Mouse (Mus musculus) embryonic facial prominence, embryonic 13.5 days (tissue): Measurements from ENCODE around the gene Mad1l1. TPM values are rescaled to one million over a fixed set of nuclear protein-coding genes. Genes with fewer than 3 reads are reported as not detected.

ENCODE experiments used
- ATAC-seq: fragments of 200-750 bp; cut with Nextera tagmentation; 2 replicates; pipeline ENCODE4 v1.8.0; 2017; ENCODE audit warnings: low read depth; ENCODE audit not compliant: insufficient number of reproducible peaks, insufficient read depth, low FRiP score, low TSS enrichment
- H3K27ac ChIP-seq: fragments of 300-500 bp; sonication (generic); 2 replicates; pipeline ENCODE4 v1.5.1; 2015; ENCODE audit warnings: moderate library complexity, mild to moderate bottlenecking, inconsistent platforms
- H3K27me3 ChIP-seq: fragments of 300-500 bp; sonication (generic); 2 replicates; pipeline ENCODE4 v1.6.1; 2015; ENCODE audit warnings: mild to moderate bottlenecking, inconsistent platforms
- H3K36me3 ChIP-seq: fragments of 300-500 bp; sonication (generic); 2 replicates; pipeline ENCODE4 v1.6.1; 2015; ENCODE audit warnings: mild to moderate bottlenecking, inconsistent platforms
- H3K4me1 ChIP-seq: fragments of 300-500 bp; sonication (generic); 2 replicates; pipeline ENCODE4 v1.6.1; 2015; ENCODE audit warnings: inconsistent platforms
- H3K4me2 ChIP-seq: fragments of 300-500 bp; sonication (generic); 2 replicates; pipeline ENCODE4 v1.6.1; 2015; ENCODE audit warnings: moderate library complexity, mild to moderate bottlenecking, inconsistent platforms
- H3K4me3 ChIP-seq: fragments of 300-500 bp; sonication (generic); 2 replicates; pipeline ENCODE4 v1.5.1; 2015; ENCODE audit warnings: mild to moderate bottlenecking, inconsistent platforms
- H3K9ac ChIP-seq: fragments of 300-500 bp; sonication (generic); 2 replicates; pipeline ENCODE4 v1.6.1; 2015; ENCODE audit warnings: mild to moderate bottlenecking, inconsistent platforms
- H3K9me3 ChIP-seq: fragments of 300-500 bp; sonication (generic); 2 replicates; pipeline ENCODE4 v1.6.1; 2016; ENCODE audit warnings: inconsistent platforms
- WGBS: fragments of 180-500 bp; shearing (Covaris S2); methylation state at CpG from one replicate; pipeline ENCODE4 v1.1.7; 2015; ENCODE audit warnings: mixed read lengths; 5-methylcytosine and 5-hydroxymethylcytosine counted together
- polyA plus RNA-seq: library from polyadenylated mRNA; unstranded; fragments of >200 nt; fragmentation: Nextera tagmentation; extraction: Ambion mirVana; gene quantifications from 2 replicates; pipeline ENCODE4 v1.2.1, GENCODE M21; 2015

Gene Mad1l1
- polyA plus RNA-seq, 1 experiment from 2014 or later: 58.1 TPM

- Histone ChIP-seq H3K4me3 (no peak overlapping the region), H3K27me3 (no peaks in the 10 kb centered on the region), H3K9ac (0 out of 2 replicates have a peak overlapping the region, but pooled peaks have one; percentile 40), H3K4me1 (peaks cover 14% of the 10 kb centered on the region), H3K9me3 (no peaks in the 10 kb centered on the region), H3K36me3 (peaks cover 7% of the 10 kb centered on the region; the same call in 1 of the 2 replicates), H3K4me2 (no peak overlapping the region), H3K27ac (peak overlapping the region; percentile 22; the same call in 1 of the 2 replicates)
- ATAC-seq: no peak; the same call in 1 of the 2 replicates
- WGBS: 52% methylated on average over 19 of the region's 19 CpGs
These were observed 112.5 kb downstream of the Mad1l1 start for GRCm38 (mm10) chr5:140208743-140209409.

GRCm38 (mm10) chr5:140206726-140207703 lies 114.3 kb downstream of the Mad1l1 start:
- Histone ChIP-seq H3K4me3 (no peak overlapping the region), H3K9ac (no peak overlapping the region), H3K36me3 (peaks cover 7% of the 10 kb centered on the region; the same call in 1 of the 2 replicates), H3K4me1 (peaks cover 14% of the 10 kb centered on the region), H3K27ac (no peak overlapping the region), H3K27me3 (no peaks in the 10 kb centered on the region), H3K9me3 (no peaks in the 10 kb centered on the region), H3K4me2 (no peak overlapping the region)
- ATAC-seq: no peak
- WGBS: 91% methylated on average over 19 of the region's 19 CpGs

- Histone ChIP-seq H3K4me2 (no peak overlapping the region), H3K9ac (no peak overlapping the region), H3K27ac (no peak overlapping the region), H3K4me1 (peaks cover 14% of the 10 kb centered on the region), H3K36me3 (peaks cover 7% of the 10 kb centered on the region; the same call in 1 of the 2 replicates), H3K4me3 (no peak overlapping the region), H3K9me3 (no peaks in the 10 kb centered on the region), H3K27me3 (no peaks in the 10 kb centered on the region)
- 90% methylated on average over 2 of the region's 2 CpGs for WGBS
- no peak for ATAC-seq
These were observed 115.4 kb downstream of the Mad1l1 start for GRCm38 (mm10) chr5:140205991-140206390.

GRCm38 (mm10) chr5:140204465-140204864 lies 116.9 kb downstream of the Mad1l1 start:
- WGBS: 81% methylated on average over 3 of the region's 3 CpGs
- Histone ChIP-seq H3K4me1 (peaks cover 11% of the 10 kb centered on the region), H3K9ac (no peak overlapping the region), H3K9me3 (no peaks in the 10 kb centered on the region), H3K36me3 (peaks cover 7% of the 10 kb centered on the region; the same call in 1 of the 2 replicates), H3K27ac (no peak overlapping the region), H3K4me3 (no peak overlapping the region), H3K27me3 (no peaks in the 10 kb centered on the region), H3K4me2 (no peak overlapping the region)
- no peak for ATAC-seq

- 78% methylated on average over 5 of the region's 5 CpGs for WGBS
- Histone ChIP-seq H3K36me3 (peaks cover 7% of the 10 kb centered on the region), H3K4me2 (no peak overlapping the region), H3K4me3 (no peak overlapping the region), H3K4me1 (peaks cover 8% of the 10 kb centered on the region), H3K9me3 (no peaks in the 10 kb centered on the region), H3K9ac (no peak overlapping the region), H3K27ac (no peak overlapping the region), H3K27me3 (no peaks in the 10 kb centered on the region)
- no peak for ATAC-seq
These were observed 117.3 kb downstream of the Mad1l1 start for GRCm38 (mm10) chr5:140204037-140204436.

GRCm38 (mm10) chr5:140202451-140202850 lies 118.9 kb downstream of the Mad1l1 start:
- ATAC-seq: no peak
- H3K27ac ChIP-seq: no peak overlapping the region
- H3K4me2 ChIP-seq: no peak overlapping the region
- H3K4me3 ChIP-seq: no peak overlapping the region
- no peaks in the 10 kb centered on the region for H3K9me3 ChIP-seq
- H3K36me3 ChIP-seq: peaks cover 7% of the 10 kb centered on the region
- 80% methylated on average over 2 of the region's 2 CpGs for WGBS
- H3K9ac ChIP-seq: no peak overlapping the region
- H3K27me3 ChIP-seq: no peaks in the 10 kb centered on the region
- no peaks in the 10 kb centered on the region for H3K4me1 ChIP-seq

- H3K9me3 ChIP-seq: no peaks in the 10 kb centered on the region
- H3K27me3 ChIP-seq: no peaks in the 10 kb centered on the region
- ATAC-seq: no peak
- no peak overlapping the region for H3K27ac ChIP-seq
- no peak overlapping the region for H3K9ac ChIP-seq
- no peaks in the 10 kb centered on the region for H3K4me1 ChIP-seq
- H3K4me2 ChIP-seq: no peak overlapping the region
- no peaks in the 10 kb centered on the region; the same call in 1 of the 2 replicates for H3K36me3 ChIP-seq
- H3K4me3 ChIP-seq: no peak overlapping the region
- 94% methylated on average over 5 of the region's 5 CpGs for WGBS
These were observed 119.8 kb downstream of the Mad1l1 start for GRCm38 (mm10) chr5:140201566-140201965.

GRCm38 (mm10) chr5:140201109-140201508 lies 120.2 kb downstream of the Mad1l1 start:
- 56% methylated on average over 1 of the region's 1 CpGs for WGBS
- Histone ChIP-seq H3K9ac (no peak overlapping the region), H3K4me1 (no peaks in the 10 kb centered on the region), H3K9me3 (no peaks in the 10 kb centered on the region), H3K4me2 (no peak overlapping the region), H3K27ac (no peak overlapping the region), H3K36me3 (no peaks in the 10 kb centered on the region; the same call in 1 of the 2 replicates), H3K4me3 (no peak overlapping the region), H3K27me3 (no peaks in the 10 kb centered on the region)
- ATAC-seq: no peak

- peaks cover 9% of the 10 kb centered on the region for H3K36me3 ChIP-seq
- peaks cover 16% of the 10 kb centered on the region for H3K4me1 ChIP-seq
- no peaks in the 10 kb centered on the region for H3K9me3 ChIP-seq
- WGBS: 36% methylated on average over 4 of the region's 4 CpGs
- no peaks in the 10 kb centered on the region for H3K27me3 ChIP-seq
- H3K27ac ChIP-seq: no peak overlapping the region
- H3K9ac ChIP-seq: no peak overlapping the region
- no peak overlapping the region for H3K4me3 ChIP-seq
- ATAC-seq: no peak
- no peak overlapping the region for H3K4me2 ChIP-seq
These were observed 123.6 kb downstream of the Mad1l1 start for GRCm38 (mm10) chr5:140197705-140198104.

- H3K4me1 ChIP-seq: peaks cover 18% of the 10 kb centered on the region
- ATAC-seq: no peak
- no peak overlapping the region for H3K27ac ChIP-seq
- H3K4me2 ChIP-seq: no peak overlapping the region
- H3K9ac ChIP-seq: no peak overlapping the region
- no peaks in the 10 kb centered on the region for H3K9me3 ChIP-seq
- no peaks in the 10 kb centered on the region for H3K27me3 ChIP-seq
- H3K36me3 ChIP-seq: peaks cover 18% of the 10 kb centered on the region
- H3K4me3 ChIP-seq: no peak overlapping the region
- whole genome bisulfite sequencing: 59% methylated on average over 3 of the region's 3 CpGs
These were observed 124.9 kb downstream of the Mad1l1 start for GRCm38 (mm10) chr5:140196446-140196845.

- Histone ChIP-seq H3K9ac (no peak overlapping the region), H3K4me1 (peaks cover 25% of the 10 kb centered on the region), H3K4me3 (no peak overlapping the region), H3K36me3 (peaks cover 18% of the 10 kb centered on the region), H3K4me2 (no peak overlapping the region), H3K27me3 (no peaks in the 10 kb centered on the region), H3K9me3 (no peaks in the 10 kb centered on the region), H3K27ac (no peak overlapping the region)
- WGBS: 51% methylated on average over 11 of the region's 11 CpGs
- ATAC-seq: no peak
These were observed 127.2 kb downstream of the Mad1l1 start for GRCm38 (mm10) chr5:140194173-140194572.
